Mouse (Mus musculus): ENCODE measurements around the gene Rin2. TPM values are rescaled to one million over a fixed set of nuclear protein-coding genes. Genes with fewer than 3 reads are reported as not detected.
A peak's percentile ranks its signal among the peaks of the same experiment; 100 is the strongest.

Gene Rin2
- total RNA-seq, 2 experiments from 2014 or later: 33.4 to 34.7 TPM

DNA sequence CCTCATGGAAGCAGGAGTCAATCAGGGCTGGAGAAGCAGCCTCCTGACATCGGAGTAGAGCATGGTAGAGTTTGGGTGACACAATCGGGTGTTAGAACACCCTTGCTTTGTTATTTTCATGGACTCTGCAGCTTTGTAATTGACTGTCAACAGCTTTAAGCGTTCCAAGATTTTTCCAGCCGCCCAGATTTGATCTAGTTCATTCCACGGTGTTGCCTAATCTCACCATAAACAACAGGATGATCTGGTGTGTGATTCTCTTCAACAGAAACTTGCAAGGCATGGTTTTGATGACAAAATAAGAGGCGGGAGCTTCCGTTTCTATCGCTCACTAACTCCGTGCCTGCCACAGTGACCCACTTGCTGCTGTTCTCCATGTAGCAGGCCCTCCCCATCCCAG is 180.8 kb downstream of the Rin2 start:
- no peak for DNase-seq (ENCODE audit: low spot score in 2 of 2)

- DNase-seq (ENCODE audit: low spot score in 2 of 2): no peak
Measured at GRCm38 (mm10) chr2:145857864-145858263, 182.8 kb downstream of the Rin2 start.

DNA sequence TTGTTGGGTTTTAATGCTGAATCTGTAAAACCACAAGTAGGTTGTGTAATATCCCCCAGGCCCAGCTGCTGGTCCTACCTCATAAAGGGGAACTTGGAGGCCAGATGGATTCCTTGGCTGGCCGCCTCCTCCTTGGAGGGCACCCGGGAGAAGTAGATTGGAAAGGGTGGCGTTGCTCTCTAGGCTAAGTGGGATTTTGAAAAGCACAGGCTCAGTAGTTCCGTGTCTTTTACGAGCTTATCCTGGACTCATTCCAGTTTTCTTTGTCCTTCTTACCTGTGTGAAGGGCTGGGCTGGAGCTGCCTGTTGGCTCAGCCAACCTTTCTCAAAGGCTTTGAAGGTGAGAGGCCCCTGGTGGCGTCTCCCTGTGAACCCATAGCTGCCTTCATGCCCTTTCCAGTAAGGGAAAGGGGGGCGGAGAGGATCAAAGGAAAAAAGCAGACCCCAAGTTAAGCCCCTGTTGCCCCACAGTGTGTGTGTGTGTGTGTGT is 184.5 kb downstream of the Rin2 start:
- no peak for DNase-seq (ENCODE audit: low spot score in 2 of 2)

DNA sequence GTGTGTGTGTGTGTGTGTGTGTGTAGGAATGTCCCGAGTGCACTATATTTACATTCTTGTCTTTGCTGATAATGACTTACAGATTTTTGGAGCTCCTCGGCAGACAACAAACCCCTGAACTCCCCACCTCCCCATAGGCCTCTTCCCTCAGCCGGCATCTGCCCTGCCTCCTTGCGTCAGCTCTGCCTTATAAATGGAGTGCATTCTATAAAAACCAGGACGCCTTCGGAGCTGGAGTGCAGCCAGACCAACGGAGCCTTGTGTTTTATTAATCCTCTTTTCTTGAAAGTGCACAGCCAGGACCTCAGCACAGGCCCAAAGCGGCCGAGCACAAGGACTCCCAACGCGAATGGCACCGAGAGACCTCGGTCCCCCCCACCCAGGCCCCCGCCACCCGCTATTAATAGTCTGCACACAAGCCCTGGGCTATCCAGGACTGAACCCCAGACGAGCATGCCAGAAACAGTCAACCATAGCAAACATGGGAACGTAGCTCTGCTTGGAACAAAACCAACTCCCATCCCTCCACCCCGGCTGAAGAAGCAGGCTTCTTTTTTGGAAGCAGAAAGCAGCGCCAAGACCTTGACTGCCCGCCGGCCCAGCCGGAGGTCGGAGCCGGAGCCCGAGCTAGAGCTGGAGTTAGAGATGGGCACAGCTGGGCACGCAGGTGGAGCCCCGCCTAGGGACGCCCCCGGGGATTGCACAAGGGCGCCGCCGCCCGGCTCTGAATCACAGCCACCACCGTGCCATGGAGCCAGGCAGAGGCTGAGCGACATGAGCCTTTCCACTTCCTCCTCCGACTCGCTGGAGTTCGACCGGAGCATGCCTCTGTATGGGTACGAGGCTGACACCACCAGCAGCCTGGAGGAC is 185.2 kb downstream of the Rin2 start:
- peak; percentile 54 to 67 for DNase-seq (ENCODE audit: low spot score in 2 of 2)

DNA sequence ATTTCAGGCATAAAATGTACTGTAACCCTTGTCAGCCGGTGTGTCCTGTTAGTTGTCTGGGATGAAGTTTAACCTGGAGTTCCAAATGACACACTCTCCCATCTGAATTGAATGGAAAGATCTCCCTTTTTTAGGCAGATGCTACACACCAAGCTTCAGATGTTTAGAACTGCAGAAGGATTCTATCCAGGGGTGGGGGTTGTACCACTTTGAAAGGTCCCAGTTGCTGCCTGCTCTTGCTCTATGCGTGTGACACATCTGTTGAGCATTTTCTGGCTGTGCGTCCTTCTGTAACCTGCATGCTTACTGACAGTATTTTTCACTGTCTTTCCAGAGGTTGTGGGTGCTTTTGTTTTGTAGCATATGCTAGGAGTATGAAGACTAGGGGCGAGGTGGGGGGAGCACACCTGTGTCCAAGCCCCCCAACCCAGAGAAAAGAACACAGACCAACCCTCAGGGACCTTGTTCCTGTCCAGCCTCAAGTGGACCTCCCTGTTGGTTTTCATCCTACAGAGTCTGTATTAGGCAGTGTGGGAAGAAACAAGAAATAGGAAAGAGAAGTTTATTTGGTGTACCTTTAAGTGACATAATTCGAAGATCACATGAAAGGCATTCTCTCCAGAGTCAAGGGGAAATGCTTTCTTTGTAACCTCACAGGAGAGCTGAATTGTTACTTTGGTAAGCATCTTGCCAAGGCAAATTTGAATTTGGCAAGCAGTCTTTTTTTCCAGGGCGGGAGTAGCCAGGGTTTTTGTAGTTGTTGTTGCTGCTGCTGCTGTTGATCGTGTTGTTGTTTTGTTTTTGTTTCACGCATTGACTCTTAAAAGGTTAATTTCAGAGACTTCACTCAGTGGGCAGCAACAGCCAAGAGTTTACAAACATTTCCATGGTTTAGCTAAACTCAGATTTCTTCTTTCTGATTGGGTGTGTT is 186.4 kb downstream of the Rin2 start:
- DNase-seq (ENCODE audit: low spot score in 2 of 2): no peak

DNA sequence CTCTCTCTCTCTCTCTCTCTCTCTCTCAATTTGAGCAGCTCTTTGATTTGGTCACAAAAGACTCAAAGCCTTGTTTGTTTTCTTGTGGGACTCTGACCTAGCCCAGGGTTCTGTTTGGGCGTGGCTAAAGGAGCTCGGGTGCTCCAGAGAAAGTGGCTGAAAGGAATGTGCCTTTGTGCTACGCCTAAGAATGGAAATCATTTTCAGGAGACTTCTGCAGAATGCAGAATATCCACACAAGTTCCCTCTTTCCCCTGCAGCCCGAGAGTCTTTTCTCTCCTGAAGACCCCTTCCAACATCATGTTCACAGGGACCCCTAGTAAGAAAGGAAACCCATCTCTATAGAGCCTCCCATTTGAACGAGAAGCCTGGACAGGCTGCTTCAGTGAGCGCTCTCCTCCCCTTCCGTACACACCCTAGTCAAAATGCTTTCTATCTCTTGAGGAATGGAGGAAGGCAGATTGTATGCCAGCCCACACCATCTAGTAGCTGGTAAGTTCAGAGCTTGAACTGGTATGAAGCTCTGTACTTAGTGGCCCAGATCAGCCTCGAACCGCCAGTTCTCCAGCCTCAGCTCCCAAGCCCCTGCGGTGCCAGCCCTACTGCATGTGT is 187.3 kb downstream of the Rin2 start:
- DNase-seq (ENCODE audit: low spot score in 2 of 2): no peak

DNA sequence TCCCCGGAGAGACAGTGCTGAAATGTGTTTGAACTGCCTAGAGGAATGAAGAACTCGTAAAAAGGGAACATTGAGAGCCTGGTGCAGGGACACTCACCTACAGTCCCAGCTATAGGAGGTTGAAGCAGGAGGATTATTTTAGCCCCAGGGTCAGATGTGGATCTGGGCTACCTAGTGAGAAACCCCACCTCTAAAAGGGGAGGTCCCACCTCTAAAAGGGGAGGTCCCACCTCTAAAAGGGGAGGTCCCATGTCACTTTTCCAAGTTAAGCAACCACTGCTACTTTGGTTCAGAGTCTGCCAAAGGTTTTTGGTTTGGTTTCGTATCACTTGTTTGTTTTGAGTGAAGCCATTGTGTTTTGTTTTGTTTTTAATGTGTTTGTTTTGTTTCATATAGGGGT is 190.3 kb downstream of the Rin2 start:
- DNase-seq (ENCODE audit: low spot score in 2 of 2): no peak

GRCm38 (mm10) chr2:145866238-145866637 is 191.2 kb downstream of the Rin2 start:
- no peak for DNase-seq (ENCODE audit: low spot score in 2 of 2)

DNA sequence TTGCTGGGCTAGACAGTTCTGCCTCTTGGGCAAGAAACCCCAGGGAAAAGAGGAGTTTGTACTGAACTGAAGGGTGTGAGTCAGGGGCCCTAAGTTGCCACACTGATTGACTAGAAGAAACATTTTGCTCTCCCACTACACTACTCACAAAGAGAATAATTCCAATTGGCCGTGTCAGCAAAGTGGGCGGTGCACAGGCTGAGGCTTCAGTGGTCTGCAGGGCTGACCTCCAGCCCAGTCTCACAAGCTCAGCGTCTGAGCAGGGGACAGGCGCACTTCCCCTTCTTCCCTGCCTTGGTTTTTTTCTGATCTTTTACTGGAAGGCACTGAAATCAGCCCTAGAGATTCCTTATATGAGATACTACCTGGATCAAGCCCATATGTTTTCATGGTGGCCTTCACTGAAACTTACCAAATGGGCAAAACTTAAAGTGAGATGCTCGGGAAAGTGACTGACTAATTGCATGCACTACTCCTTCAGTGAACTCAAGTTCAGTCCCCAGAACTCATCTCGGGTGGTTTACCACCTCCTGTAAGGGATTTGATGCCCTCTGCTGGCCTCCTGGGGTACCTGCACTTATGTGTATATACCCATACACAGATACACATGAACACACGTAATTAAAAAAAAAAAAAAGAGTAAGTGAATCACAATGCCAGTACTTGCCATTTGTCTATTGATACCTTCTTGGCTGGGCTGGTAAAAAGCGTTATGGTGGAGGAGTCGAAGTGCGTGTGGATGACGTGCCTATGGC is 191.9 kb downstream of the Rin2 start:
- no peak for DNase-seq (ENCODE audit: low spot score in 2 of 2)

GRCm38 (mm10) chr2:145871308-145871707 is 196.3 kb downstream of the Rin2 start:
- DNase-seq (ENCODE audit: low spot score in 2 of 2): no peak

DNA sequence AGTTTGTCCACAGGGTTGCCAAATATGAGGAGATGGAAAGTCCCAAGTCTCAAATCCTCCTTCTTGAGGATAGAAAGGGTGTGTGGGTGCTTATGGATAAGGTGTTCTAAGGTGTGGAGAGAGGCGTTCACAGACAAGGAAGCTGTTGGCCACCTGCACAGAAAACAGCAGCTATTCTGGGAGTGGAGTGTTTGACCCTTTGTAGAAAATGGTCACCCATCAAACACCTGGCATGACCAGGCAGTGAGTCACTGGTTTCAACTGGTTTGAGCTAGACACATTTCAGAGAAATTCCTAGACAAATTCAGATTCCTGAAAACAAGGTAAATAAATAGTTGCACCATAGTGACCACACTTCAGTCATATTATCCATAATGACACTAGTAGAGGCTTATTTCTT is 197.1 kb downstream of the Rin2 start:
- DNase-seq (ENCODE audit: low spot score in 2 of 2): no peak

- DNase-seq (ENCODE audit: low spot score in 2 of 2): no peak
Measured at GRCm38 (mm10) chr2:145873953-145874352, 198.9 kb downstream of the Rin2 start.

- DNase-seq (ENCODE audit: low spot score in 2 of 2): no peak
Measured at GRCm38 (mm10) chr2:145874879-145875482, 200.0 kb downstream of the Rin2 start.

DNA sequence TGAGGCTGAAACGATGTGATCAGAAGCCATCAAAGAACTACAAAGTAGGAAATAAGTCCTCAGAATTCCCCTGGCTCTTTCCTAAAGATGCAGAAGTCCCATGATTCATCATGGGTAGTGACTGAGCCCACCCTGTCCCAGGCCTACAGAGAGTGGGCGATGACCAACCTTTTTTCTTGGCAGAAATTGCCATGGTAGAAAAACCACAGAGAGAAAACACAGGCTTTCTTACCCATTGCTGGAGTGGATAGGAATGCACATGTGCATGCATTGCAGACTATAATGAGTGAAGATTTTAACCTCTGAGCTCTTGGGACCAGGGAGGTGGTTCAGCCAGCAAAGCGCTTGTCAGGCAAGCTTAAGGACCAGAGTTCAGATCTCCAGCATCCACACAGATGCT is 202.2 kb downstream of the Rin2 start:
- DNase-seq (ENCODE audit: low spot score in 2 of 2): no peak

DNA sequence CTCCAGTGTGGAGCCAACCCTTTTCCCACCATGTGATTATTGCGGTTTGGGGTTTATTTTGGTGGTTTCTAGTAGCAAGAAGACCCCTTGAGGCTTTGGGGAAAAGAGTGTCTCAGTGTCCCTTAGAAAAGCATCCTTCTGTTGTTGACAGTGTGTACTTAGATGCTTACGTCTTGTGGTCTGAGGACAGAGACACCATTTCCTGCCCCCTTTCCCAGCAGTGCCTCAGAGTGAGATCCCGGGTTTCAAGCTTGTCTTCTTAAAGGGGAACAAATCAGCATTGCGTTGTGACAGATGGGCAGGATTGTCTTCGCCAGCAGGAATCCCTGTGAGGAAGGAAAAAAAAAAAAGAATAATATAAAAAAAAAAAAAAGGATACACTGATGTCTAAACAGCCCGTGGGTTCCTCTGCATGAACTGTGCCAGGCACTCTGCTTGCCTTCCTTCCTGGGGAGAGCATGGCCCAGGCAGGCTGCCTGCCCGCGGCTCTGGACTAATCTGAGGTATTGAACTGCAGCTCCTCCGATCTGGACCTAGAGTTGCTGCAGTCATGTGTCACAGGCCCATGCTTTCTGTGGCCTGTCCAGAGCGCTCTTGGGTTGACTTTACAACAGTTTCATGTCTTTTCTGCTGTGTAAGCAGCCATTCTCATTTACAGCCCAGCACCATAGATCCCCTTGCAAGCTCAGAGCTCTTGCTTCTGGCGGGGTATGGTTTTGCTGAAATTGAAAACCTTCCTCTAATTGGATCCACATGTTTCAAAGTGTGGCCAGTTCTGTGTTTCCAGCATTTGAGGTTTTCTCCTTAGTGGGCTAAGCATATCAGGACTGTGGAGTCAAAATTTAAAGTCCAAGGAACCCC is 206.1 kb downstream of the Rin2 start:
- no peak for DNase-seq (ENCODE audit: low spot score in 2 of 2)

DNA sequence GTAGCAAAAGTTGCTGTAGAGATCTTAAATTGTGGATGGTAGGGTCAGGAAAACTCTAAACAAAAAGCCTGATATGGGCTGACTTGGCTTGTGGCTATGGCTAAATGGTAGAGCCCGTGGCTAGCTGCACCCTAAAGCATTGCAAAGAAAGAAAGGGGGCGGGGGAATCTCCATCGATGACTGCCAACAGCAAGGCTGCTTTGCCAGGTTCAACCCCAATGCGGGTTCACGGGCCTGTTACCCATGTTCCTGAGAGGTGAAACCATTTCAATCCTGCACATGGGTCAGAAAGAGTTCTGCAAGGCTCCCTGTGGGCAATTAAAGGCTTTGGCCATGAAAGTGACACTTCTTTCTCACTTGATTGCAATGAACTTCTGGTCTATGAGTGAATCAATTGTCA is 206.9 kb downstream of the Rin2 start:
- no peak for DNase-seq (ENCODE audit: low spot score in 2 of 2)

- no peak for DNase-seq (ENCODE audit: low spot score in 2 of 2)
Measured at GRCm38 (mm10) chr2:145882398-145882797, 207.4 kb downstream of the Rin2 start.

DNA sequence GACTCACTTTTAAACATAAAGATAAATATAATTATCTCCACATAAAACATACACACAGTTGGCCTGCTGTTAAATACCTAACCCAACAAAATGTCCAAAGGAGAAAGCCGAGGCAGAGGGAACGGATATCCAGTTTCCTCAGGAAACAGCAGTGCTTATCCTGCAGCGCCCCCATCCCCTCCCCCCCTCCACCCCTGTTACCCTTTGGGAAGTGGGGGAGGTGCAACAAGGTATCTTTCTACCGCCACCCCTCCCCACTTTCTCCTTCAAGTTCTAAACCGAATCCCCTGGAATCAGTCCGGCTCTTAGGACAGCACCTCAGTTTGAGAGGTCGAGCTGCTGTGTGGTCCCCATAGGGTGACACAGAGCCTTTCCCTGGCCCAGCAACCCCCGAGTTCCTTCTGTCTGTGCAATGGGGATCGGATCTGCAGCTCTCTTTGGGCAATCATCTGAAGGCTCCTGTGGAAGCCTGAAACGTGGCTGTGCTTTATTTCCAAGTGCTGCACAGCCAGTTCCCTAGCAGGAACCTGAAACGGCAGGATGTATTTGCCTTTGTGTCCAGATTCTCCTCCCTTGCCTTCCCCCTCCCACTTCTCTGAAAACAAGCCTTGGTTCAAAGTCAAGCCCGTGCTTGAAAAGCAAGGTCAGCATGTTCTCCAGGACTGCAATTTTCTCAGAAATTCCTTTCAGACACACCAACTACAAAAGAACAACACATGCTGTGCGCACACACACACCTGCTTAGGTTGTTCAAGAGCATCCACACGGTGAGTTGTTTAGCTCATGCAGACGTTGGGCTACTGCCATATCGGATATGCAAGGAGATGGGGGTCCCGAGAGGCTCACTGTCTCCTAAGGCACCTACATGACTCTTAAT is 209.3 kb downstream of the Rin2 start:
- no peak for DNase-seq (ENCODE audit: low spot score in 2 of 2)

All from adrenal gland, postnatal 4 days (tissue).